Mouse (Mus musculus) embryonic facial prominence, embryonic 12.5 days (tissue): ENCODE results near the gene Ncor2. TPM values are rescaled to one million over a fixed set of nuclear protein-coding genes. Genes with fewer than 3 reads are reported as not detected.
A peak's percentile ranks its signal among the peaks of the same experiment; 100 is the strongest.

Experiments
- ATAC-seq: fragments of 200-750 bp; cut with Nextera tagmentation; 2 replicates; pipeline ENCODE4 v1.8.0; 2017; ENCODE audit not compliant: insufficient number of reproducible peaks, insufficient read depth, low FRiP score, low TSS enrichment
- H3K27ac ChIP-seq: fragments of 300-500 bp; sonication (generic); 2 replicates; pipeline ENCODE4 v1.5.1; 2016; ENCODE audit warnings: mild to moderate bottlenecking
- H3K27me3 ChIP-seq: fragments of 300-500 bp; sonication (generic); 2 replicates; pipeline ENCODE4 v1.6.1; 2016; ENCODE audit warnings: mild to moderate bottlenecking, moderate library complexity
- H3K36me3 ChIP-seq: fragments of 300-500 bp; sonication (generic); 2 replicates; pipeline ENCODE4 v1.6.1; 2016; ENCODE audit warnings: mild to moderate bottlenecking
- H3K4me1 ChIP-seq: fragments of 300-500 bp; sonication (generic); 2 replicates; pipeline ENCODE4 v1.6.1; 2016
- H3K4me2 ChIP-seq: fragments of 300-500 bp; sonication (generic); replicated peaks from 2 replicates; pipeline ENCODE4 v1.6.1; 2016; ENCODE audit warnings: mild to moderate bottlenecking, moderate library complexity
- H3K4me3 ChIP-seq: fragments of 300-500 bp; sonication (generic); 2 replicates; pipeline ENCODE4 v1.5.1; 2016; ENCODE audit warnings: mild to moderate bottlenecking
- H3K9ac ChIP-seq: fragments of 300-500 bp; sonication (generic); 2 replicates; pipeline ENCODE4 v1.6.1; 2016; ENCODE audit warnings: mild to moderate bottlenecking, moderate library complexity
- H3K9me3 ChIP-seq: fragments of 300-500 bp; sonication (generic); 2 replicates; pipeline ENCODE4 v1.6.1; 2016; ENCODE audit warnings: mild to moderate bottlenecking, moderate library complexity
- WGBS: fragments of 180-500 bp; shearing (Covaris S2); methylation state at CpG from one replicate; pipeline ENCODE4 v1.1.7; 2016; 5-methylcytosine and 5-hydroxymethylcytosine counted together
- polyA plus RNA-seq: library from polyadenylated mRNA; unstranded; fragments of >200 nt; fragmentation: Nextera tagmentation; extraction: Ambion mirVana; gene quantifications from 2 replicates; pipeline ENCODE4 v1.2.1, GENCODE M21; 2016

Ncor2 gene
- polyA plus RNA-seq, 1 experiment from 2014 or later = 31.6 TPM

DNA sequence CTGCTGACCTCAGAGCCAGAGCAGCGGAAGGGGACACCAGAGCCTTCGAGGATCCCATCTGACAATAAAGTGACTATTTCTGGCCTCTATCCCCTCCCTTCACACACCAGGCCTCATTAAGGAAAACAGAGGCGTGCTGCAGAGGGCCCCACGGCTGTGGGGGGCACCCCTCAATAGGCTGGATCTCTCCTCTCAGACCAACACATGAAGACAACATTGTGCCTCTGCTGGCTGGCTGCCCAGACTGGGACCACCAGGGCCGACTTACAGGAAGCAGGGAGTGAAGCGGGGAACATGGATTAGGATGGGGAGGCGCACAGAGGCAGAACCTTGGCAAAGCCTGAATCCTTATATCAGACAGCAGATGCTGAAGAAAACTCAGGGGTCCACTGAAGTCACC lies 76.1 kb downstream of the Ncor2 start:
- Histone ChIP-seq H3K36me3 (peaks cover 76% of the 10 kb centered on the region), H3K9ac (no peak overlapping the region), H3K9me3 (no peaks in the 10 kb centered on the region), H3K4me2 (0 out of 2 replicates have a peak overlapping the region, but pooled peaks have one; percentile 9), H3K27me3 (no peaks in the 10 kb centered on the region), H3K4me1 (peaks cover 28% of the 10 kb centered on the region), H3K27ac (peak overlapping the region; percentile 81), H3K4me3 (no peak overlapping the region)
- no peak for ATAC-seq
- WGBS = 43% methylated on average over 7 of the region's 7 CpGs

- Histone ChIP-seq H3K4me3 (no peak overlapping the region), H3K9me3 (no peaks in the 10 kb centered on the region), H3K27me3 (no peaks in the 10 kb centered on the region), H3K4me1 (peaks cover 28% of the 10 kb centered on the region), H3K27ac (peak overlapping the region; percentile 81), H3K36me3 (peaks cover 76% of the 10 kb centered on the region), H3K9ac (no peak overlapping the region), H3K4me2 (no peak overlapping the region)
- WGBS = 75% methylated on average over 8 of the region's 8 CpGs
- no peak for ATAC-seq
These were observed 76.7 kb downstream of the Ncor2 start for GRCm38 (mm10) chr5:125102352-125102751.

DNA sequence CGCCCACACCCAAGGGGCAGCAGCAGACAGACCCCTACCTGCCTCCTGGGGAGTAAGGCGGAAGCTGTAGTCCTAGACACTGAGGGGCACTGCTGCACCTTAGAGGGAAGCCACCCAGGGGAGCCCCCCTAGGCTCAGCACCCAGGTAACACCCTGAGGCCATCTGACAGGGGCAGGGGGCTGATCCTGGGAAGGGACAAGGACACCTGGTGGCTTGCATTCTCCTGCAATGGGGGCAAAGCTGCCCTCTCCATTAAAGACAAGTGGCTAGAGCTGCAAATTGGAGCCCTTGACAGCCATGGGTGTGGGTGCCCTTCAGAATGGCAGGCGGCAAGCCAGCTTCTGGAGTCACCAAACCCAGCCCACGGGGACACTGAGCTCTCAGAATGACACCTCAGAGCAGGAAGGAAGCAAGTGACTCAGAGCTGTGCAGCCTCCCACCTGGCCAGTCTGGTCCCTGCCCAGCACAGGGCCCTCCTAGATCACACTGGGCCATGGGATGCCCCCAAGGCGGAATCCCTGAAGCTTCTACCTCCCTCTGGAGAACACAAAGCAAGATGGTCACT lies 79.2 kb downstream of the Ncor2 start:
- Histone ChIP-seq H3K4me1 (peaks cover 24% of the 10 kb centered on the region), H3K27me3 (no peaks in the 10 kb centered on the region), H3K9me3 (no peaks in the 10 kb centered on the region), H3K36me3 (peaks cover 85% of the 10 kb centered on the region), H3K4me2 (no peak overlapping the region), H3K9ac (no peak overlapping the region), H3K27ac (no peak overlapping the region), H3K4me3 (no peak overlapping the region)
- no peak for ATAC-seq
- 90% methylated on average over 5 of the region's 5 CpGs for WGBS

DNA sequence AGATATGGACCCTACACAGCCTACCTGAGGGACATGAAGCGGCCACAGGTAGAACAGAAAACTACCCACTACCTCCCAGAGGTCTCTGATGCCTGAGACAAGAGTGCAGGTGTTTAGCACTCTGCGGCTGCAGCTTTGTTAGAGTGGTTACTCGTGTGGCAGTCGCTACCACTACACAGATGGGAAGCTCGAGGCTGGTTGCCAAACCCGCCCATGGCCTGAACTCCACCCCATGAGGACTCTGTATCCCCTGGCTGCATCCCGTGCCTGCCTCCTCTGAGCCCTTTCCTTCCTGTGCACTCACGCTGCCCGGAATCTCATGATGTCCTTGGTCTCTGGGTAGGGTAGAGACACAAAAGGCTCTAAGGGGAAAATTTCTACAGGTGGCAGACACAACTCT lies 80.3 kb downstream of the Ncor2 start:
- Histone ChIP-seq H3K4me1 (peaks cover 15% of the 10 kb centered on the region), H3K27ac (no peak overlapping the region), H3K27me3 (no peaks in the 10 kb centered on the region), H3K36me3 (peaks cover 84% of the 10 kb centered on the region), H3K4me2 (no peak overlapping the region), H3K9me3 (no peaks in the 10 kb centered on the region), H3K9ac (no peak overlapping the region), H3K4me3 (no peak overlapping the region)
- ATAC-seq = no peak
- WGBS = 92% methylated on average over 9 of the region's 9 CpGs

- H3K9ac ChIP-seq = no peak overlapping the region
- no peaks in the 10 kb centered on the region for H3K9me3 ChIP-seq
- H3K4me2 ChIP-seq = no peak overlapping the region
- WGBS = 80% methylated on average over 11 of the region's 11 CpGs
- H3K27me3 ChIP-seq = no peaks in the 10 kb centered on the region
- no peak overlapping the region for H3K4me3 ChIP-seq
- no peaks in the 10 kb centered on the region for H3K4me1 ChIP-seq
- no peak for ATAC-seq
- peaks cover 91% of the 10 kb centered on the region for H3K36me3 ChIP-seq
- H3K27ac ChIP-seq = no peak overlapping the region
These were observed 82.7 kb downstream of the Ncor2 start for GRCm38 (mm10) chr5:125096368-125096767.

GRCm38 (mm10) chr5:125095525-125096175 lies 83.4 kb downstream of the Ncor2 start:
- Histone ChIP-seq H3K9ac (no peak overlapping the region), H3K4me3 (no peak overlapping the region), H3K4me1 (no peaks in the 10 kb centered on the region), H3K27ac (no peak overlapping the region), H3K27me3 (no peaks in the 10 kb centered on the region), H3K36me3 (peaks cover 93% of the 10 kb centered on the region), H3K9me3 (no peaks in the 10 kb centered on the region), H3K4me2 (no peak overlapping the region)
- ATAC-seq = no peak
- WGBS = 82% methylated on average over 14 of the region's 14 CpGs

DNA sequence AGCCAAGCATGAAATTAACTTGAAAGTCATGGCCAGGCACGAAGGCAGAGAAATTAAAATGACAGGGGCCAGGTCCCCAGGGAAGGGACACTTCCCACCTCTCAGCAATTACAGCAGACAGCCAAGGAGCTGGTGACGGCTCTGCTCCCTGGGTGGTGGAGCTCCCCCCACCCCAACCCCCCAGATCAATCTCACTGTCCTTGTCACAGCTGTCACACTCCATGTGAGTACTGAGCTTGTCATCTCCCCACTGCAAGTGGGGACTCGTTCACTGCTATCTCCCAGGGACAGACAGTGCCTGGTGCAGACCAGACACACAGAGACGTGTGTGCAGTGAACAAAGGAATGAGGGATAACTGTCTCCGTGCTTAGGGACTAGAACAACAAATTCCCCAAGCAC lies 85.2 kb downstream of the Ncor2 start:
- WGBS = 43% methylated on average over 5 of the region's 5 CpGs

GRCm38 (mm10) chr5:125088076-125088475 lies 90.9 kb downstream of the Ncor2 start:
- H3K9me3 ChIP-seq = peaks cover 10% of the 10 kb centered on the region
- no peak overlapping the region for H3K4me2 ChIP-seq
- ATAC-seq = no peak
- H3K27ac ChIP-seq = no peak overlapping the region
- H3K4me1 ChIP-seq = peaks cover 10% of the 10 kb centered on the region; the same call in 1 of the 2 replicates
- H3K27me3 ChIP-seq = no peaks in the 10 kb centered on the region
- 50% methylated on average over 6 of the region's 6 CpGs for WGBS
- no peak overlapping the region for H3K4me3 ChIP-seq
- H3K36me3 ChIP-seq = peaks cover 97% of the 10 kb centered on the region
- no peak overlapping the region for H3K9ac ChIP-seq

More for the DNA sequence above, 85.2 kb downstream of the Ncor2 start:
- Histone ChIP-seq H3K9me3 (peaks cover 10% of the 10 kb centered on the region), H3K36me3 (peaks cover 96% of the 10 kb centered on the region), H3K27ac (0 out of 2 replicates have a peak overlapping the region, but pooled peaks have one; percentile 6), H3K4me3 (no peak overlapping the region), H3K4me2 (no peak overlapping the region), H3K4me1 (peaks cover 2% of the 10 kb centered on the region; the same call in 1 of the 2 replicates), H3K27me3 (no peaks in the 10 kb centered on the region), H3K9ac (no peak overlapping the region)
- ATAC-seq = no peak

- H3K4me3 ChIP-seq = no peak overlapping the region
- H3K4me2 ChIP-seq = no peak overlapping the region
- peaks cover 97% of the 10 kb centered on the region for H3K36me3 ChIP-seq
- ATAC-seq = no peak
- H3K4me1 ChIP-seq = peaks cover 13% of the 10 kb centered on the region; the same call in 1 of the 2 replicates
- H3K9me3 ChIP-seq = peaks cover 7% of the 10 kb centered on the region
- no peak overlapping the region for H3K9ac ChIP-seq
- WGBS = 78% methylated on average over 8 of the region's 8 CpGs
- H3K27me3 ChIP-seq = no peaks in the 10 kb centered on the region
- H3K27ac ChIP-seq = no peak overlapping the region
These were observed 93.9 kb downstream of the Ncor2 start for GRCm38 (mm10) chr5:125085097-125085617.

DNA sequence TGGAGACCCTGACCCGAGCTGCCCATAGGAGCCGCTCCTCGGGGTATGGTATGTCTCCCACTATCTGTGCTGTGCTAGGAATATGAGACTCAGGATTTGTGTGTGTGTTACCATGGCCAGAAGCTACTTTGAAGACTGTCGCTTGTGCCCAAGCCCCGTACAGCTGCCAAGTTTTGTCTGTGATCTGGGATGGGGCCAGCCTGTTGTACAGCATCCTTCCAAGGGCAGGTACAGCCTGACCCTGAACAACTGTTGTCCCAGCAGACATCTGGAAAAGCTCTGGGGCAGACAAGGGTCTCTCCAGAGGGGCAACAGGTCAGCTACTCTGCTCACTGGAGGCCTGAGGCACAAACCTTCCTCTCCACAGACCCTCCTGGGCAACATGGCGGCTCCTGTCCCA lies 95.3 kb downstream of the Ncor2 start:
- no peaks in the 10 kb centered on the region for H3K9me3 ChIP-seq
- no peak overlapping the region for H3K9ac ChIP-seq
- no peak overlapping the region for H3K4me2 ChIP-seq
- no peaks in the 10 kb centered on the region for H3K27me3 ChIP-seq
- peaks cover 10% of the 10 kb centered on the region; the same call in 1 of the 2 replicates for H3K4me1 ChIP-seq
- no peak overlapping the region for H3K4me3 ChIP-seq
- H3K36me3 ChIP-seq = peaks cover 97% of the 10 kb centered on the region
- ATAC-seq = no peak
- 90% methylated on average over 6 of the region's 6 CpGs for WGBS
- no peak overlapping the region for H3K27ac ChIP-seq

GRCm38 (mm10) chr5:125081318-125082101 lies 97.5 kb downstream of the Ncor2 start:
- no peak for ATAC-seq
- WGBS = 75% methylated on average over 21 of the region's 21 CpGs
- no peaks in the 10 kb centered on the region for H3K9me3 ChIP-seq

More at GRCm38 (mm10) chr5:125081318-125082101, 97.5 kb downstream of the Ncor2 start:
- Histone ChIP-seq H3K27me3 (no peaks in the 10 kb centered on the region), H3K4me3 (no peak overlapping the region), H3K27ac (0 out of 2 replicates have a peak overlapping the region, but pooled peaks have one; percentile 27), H3K4me2 (no peak overlapping the region), H3K36me3 (peaks cover 97% of the 10 kb centered on the region), H3K4me1 (0 out of 2 replicates have a peak, but pooled peaks cover 3% of the 10 kb centered on the region), H3K9ac (no peak overlapping the region)
